Mouse (Mus musculus): ENCODE measurements at regions not wholly inside any gene's neighbourhood (a gene's known extent, or its start where the extent isn't known, plus 50 kb on each side); places are given as distances from the start of the nearest gene placed in this dataset.

DNA sequence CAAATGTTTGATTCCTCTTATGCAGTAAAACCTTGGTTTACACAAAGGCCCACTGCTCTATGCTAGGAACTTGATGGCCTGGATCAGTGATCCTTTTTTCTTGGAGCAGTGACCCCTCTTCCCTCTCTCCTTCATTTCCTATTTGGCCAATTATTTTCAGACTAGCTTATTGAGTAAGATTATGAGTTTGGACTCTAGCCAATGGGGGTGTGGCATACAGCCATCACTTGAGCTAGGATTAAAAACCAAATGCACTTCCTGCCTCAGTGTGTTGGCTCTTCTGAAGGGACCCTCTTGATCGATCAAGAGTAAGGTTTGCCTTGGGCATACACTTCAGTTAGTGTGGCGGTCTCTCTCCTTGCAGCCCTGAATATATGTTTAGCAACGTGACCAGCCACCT lies 1172.6 kb upstream of the Gulo start:
- DNase-seq, result no peak

DNA sequence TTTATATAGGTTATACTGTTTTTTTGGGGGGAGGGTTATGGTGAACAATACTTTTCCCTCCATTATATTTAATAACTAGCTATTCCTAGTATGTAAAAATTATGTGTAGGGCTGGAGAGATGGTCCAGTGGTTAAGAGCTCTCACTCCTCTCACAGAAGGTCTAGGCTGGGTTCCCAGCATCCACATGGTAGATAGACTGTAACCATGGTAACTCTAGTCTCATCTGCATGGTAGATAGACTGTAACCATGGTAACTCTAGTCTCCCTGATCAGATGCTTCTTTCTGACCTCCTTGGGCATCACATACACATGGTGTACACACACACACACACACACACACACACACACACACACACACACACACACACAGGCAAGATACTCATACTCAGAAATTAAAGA lies 1170.5 kb upstream of the Gulo start:
- no peak for DNase-seq

DNA sequence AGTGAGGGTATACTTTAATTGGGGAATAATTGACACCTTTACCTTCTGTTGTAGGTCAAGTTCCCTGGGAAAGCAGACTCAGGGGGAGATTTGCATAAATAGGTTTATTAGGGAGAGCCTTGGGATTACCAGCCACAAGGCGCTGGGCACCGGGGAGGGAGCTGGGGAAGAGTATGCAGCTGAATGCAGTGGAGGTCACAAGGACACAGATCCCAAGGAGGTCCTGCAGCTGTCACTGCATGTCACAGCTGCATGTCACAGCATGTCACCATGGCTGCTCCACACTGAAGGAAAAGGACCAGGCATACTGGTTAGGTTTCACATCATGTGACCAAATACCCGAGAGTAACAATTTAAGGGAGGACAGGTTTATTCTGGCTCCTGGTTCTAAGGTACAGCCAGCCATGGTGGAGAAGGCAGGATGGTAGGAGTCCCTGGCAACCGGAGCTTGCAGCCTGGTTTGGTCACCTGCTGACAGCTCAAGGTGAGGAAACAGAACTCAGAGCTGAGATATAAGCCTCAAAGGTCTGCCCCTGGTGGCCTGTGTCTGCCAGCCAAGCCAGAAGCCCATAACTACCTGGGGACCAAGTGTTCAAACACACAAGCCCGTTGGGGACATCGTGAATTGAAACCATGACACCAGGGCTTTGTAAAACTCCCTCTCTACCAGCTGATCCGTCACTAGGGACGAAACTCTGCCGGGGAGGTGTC lies 1169.5 kb upstream of the Gulo start:
- no peak for DNase-seq

DNA sequence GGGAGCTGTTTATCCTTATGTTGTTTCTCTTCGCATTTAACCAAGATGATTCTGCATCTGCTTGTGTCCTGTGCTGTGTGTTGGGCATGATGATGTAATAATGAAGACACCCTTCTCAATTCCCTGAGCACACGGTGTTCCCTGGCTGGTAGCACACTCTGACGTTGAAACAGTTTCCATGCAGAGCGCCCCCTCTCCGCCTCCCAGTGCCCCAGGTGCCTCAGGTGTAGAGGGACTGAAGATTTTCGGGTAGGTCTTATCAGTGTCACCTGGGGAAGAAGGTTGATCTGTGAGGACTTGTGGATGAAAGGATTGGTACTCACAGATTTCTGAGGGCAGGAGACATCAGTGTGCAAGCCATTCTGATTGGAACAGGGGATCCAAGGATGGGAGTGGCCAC lies 1167.7 kb upstream of the Gulo start:
- DNase-seq, result no peak

DNA sequence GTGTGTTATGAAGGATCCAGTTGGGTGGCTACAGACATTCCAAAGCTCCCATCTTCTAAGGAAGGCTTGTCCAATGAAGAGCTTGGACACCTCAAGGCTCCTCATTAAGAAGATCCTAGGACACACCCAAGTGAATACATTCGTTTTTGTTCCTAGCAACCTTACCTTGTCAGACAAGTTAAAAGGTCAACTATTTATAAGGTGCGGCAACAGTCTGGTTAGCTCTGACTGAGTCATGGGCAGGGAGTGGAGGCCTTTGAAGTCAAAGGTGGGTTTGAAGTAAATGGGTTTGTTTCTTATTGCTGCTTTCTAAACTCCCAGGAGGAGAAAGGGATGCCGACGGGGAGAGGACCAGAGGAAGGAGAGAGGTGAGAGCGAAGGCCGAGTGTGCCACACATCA lies 1167.1 kb upstream of the Gulo start:
- DNase-seq, result no peak

DNA sequence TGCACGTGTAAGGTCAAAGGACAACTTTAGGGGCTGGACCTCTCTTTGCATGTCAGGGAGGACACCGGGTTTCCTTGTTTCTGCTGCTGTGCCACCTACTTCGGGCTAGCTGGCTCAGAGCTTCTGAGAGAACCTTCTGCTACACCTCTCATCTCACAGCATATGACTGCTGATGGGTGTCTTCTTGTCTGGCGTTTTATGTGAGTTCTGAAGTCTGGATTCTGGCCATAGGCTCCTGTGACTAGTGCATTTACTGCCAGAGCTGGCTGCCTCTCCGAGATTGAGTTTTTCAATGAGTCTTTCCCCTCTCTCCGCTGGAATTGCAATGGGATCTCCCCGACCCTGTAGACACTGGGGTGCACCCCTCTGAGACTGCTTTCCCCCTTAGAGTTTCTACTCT lies 1165.9 kb upstream of the Gulo start:
- no peak for DNase-seq

DNA sequence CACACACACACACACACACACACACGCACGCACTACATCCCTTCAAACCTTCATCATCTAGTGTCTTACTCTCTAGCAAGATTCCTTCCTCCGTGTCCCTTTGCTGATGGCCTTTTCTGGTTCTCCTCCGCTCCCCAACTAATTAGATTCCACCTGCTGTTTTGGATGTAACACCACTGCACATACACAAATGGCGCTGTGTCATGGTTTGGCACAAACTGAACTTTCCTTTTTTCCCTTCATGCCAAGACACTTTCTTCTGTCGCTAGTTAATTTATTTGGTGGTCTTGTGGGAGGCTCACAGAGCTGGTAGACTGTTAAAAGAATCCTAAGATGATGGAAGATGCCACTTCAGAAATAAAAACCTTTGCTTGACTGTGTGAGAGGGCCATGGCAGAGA lies 1161.8 kb upstream of the Gulo start:
- DNase-seq, result no peak

DNA sequence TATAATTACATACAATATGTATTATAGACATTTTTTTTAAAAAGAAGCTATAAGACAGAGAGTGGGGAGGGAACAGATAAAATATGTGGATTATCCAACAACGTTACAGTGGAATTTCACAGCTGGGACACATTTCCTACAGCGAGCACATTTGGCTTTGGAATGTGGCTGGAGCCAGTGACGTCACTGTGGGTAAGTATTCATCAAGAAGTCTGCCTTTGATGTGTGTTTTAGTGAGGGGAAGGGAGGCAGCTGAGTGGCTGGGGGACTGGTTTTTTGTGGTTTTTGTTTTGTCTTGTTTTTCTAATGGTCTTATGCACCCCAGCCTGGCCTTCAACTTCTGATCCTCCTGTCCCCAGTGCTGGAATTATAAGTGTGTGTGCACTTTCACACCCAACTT lies 1161.2 kb upstream of the Gulo start:
- DNase-seq, result no peak

DNA sequence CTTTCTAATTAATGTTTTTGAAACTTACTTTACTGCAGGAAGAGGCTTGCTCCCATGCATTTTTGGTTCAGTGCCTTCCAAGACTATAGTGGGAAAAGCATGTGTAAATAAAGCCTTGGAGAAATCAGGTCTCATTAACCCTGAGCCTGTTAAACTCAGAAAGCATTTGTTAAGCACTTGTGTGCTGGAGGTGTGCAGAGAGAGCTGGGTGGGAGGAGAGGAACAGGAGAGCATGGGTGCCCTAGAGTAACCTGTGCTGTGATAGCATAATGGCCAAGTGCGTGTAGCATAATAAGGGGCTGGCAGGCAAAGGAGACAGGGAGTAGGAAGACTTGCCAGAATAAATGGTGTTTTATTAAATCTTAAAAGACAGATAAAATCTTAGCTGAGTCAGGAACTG lies 1160.2 kb upstream of the Gulo start:
- no peak for DNase-seq

DNA sequence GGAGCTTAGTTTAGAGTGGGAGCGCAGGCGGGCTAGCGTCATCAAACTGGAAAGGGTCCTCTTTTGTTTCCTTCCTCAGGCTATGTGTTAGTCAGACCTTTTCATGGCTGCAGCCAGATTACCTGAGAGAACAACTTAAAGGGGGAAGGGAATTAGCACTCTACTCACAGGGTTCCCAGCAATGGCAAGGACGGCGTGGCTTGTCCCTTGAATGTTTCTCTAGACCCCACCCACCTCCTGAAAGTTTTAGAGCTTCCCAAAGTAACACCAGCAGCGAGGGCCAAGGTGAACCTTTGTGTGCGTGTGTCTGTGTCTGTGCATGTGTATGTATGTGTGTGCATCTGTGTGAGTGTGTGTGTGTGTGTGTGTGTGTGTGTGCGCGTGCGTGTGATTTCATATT lies 1151.0 kb upstream of the Gulo start:
- no peak for DNase-seq

DNA sequence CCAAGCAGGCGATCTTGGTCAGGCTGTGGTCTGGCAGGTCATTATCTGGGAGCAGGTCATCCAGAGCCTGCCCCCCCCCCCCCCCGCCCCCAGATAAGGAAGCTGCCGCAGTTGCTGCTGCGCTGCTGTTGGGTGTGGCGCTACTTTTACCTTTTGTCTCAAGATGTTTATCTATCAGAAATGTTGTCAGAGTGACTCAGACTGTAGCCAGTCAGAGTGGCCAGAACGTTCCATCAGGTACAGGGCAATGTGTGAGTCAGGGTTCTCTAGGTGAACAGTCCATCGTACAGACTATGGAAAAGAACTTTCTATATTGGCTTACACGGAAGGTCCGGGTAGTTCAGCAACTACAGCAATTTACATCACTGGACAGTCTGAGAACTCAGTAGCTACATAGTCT lies 1149.9 kb upstream of the Gulo start:
- no peak for DNase-seq

DNA sequence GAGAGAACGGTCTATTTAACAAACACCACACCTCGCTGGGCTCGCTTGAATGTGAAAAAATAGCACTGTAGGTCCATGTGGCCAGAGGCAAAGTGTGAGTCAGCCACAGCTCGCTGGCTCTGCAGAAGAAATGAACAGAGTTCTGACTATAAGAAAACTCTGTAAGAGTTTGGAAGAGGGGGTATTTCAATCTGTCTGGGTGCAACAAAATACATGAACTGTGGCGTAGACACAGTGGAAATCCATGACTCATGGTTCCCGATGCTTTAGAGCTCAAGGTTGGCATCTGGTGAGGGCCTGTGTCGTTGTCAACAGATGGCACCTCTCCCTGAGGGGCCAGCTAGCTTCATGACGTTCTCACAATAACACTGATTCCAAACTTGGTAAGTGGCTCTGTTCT lies 1147.4 kb upstream of the Gulo start:
- no peak for DNase-seq

DNA sequence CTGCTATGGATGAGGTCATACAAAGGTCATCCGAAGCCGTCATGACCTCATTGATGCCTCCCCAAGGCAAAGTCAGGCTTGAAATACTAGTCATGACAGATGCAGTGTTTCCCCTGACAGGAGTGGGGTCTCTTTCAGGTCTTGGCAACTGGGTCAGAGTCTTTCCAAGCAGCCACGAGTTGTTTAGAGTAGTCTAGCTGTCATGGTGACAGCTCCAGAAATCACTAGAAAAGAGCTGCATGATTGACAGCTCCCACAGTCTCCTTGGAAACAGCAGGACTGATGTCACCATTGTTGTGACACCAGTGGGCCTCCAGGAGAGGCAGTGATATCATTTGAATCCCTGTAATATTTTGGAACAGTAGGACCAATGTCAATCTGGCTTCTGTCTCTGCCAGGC lies 1144.6 kb upstream of the Gulo start:
- no peak for DNase-seq

DNA sequence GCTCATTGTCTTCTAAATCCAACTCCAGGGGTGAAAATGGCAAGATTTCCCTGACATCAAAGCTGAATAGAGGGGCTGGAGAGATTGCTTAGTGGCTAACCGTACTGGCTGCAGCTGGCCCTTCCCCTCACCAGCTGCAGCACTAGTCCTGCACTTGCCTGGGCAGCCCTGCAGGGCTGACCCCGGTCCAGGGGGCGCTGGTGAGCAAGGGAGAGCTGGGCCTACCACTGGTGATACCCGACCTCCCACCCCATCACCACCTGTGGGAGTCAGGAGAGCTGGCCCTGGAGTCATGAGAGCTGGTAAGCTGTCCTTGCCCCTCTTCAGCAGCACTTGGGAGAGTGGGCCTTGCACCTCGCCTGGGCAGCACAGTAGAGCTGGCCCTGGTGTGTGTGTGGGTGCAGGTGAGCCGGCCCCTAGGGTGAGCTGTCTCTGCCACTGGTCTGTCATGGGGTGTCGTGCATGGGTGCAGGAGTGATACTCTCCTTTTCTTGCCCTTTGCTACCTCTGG lies 1141.0 kb upstream of the Gulo start:
- peak; percentile 46 for DNase-seq

DNA sequence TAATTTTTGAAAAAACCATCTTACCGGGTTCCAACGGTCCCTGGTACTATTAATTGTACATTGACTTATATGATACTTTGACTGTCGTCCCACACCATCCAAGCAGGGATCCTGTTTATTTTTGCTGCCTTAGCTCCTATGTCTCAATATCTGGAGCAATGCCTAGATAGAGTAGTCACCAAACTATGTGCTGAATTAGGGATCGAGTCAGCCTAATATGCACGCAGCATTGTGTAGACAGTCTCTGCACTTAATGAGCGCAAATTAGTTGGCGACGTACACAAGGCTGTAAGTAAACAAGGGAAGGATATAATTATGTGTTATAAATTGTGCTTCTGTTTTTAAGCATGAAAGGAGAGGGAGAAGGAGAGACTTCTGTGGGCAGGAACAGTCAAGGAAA lies 1140.1 kb upstream of the Gulo start:
- no peak for DNase-seq

DNA sequence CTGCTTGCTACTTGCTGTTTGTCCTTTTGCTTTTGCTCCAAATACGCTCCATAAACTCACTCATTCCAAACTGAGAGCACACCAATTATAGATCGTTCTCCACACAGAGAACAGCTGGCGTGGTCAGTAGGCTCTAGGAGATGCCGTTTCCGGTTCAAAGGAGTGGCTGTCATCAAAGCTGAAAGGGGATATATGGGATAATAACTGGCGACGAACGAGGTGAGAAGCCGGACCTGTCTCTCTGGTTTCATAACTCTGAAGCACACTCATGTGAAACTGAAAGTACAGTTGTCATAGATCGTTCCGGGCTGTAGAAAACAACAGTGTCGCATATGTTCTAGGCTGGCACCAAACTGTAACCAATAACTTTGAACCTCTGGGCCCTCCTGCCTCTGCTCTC lies 1137.6 kb upstream of the Gulo start:
- DNase-seq, result no peak

DNA sequence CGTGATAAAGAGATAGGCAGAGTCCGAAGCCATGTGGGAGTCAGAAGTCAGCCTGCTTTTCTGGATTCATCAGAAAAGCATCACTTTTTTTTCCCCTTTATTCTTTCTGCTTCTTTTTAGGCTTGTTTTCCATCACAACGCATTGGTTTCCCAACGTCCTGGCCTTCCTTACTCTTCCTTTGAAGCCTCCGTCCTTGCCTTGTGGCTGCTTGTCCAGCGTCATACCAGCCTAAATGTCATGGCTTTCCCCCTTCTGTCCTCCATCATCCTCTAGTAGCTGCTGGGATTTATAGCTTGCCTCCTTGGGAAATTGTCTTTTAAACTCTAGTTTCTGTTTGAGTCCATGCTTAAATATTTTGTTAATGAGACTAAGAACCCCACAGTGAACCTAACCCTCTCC lies 1136.0 kb upstream of the Gulo start:
- DNase-seq, result no peak

DNA sequence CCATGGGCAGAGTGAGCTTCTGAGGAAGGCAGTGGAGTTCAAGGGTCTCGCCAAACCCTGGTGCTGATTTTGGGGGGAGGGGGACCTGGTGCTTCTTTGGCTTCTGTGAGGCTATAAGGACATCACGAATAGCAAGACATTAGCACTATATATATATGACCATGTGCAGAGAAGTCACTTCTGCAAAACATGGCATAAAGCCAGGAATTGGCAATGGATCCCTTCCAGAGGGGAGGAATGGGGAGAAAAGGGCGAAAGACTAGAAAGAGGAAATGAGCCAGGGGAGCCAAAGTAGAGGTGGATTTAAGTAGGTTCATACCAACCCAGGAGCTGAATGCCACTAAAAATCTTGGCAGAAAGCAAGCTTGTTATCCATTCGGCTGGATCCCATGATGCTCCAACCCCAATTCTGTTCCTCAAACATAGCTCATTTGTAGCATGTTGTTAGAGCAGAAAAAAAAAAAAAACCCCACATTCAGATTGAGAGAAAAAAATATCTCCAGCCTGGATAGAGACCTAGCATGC lies 1135.5 kb upstream of the Gulo start:
- DNase-seq, result no peak

DNA sequence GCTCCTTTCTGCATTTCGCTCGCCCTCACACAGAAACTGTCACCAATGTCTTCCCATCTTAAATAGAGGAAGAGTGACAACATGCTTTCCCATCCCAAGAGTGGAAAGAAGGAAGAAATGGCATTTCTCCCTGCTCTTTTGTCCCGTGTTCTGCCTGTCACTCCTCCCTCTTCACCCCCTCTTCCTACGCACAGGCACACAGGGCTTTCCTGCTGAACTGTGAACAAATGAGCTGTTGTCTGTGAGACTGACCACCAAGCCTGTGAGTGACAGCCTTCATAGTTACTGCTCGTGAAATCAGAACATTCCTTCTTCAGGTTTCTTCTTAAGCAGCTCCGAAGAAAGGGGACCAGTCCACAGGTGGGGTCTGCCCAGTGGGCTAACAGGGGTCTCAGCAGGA lies 1134.8 kb upstream of the Gulo start:
- DNase-seq, result no peak

DNA sequence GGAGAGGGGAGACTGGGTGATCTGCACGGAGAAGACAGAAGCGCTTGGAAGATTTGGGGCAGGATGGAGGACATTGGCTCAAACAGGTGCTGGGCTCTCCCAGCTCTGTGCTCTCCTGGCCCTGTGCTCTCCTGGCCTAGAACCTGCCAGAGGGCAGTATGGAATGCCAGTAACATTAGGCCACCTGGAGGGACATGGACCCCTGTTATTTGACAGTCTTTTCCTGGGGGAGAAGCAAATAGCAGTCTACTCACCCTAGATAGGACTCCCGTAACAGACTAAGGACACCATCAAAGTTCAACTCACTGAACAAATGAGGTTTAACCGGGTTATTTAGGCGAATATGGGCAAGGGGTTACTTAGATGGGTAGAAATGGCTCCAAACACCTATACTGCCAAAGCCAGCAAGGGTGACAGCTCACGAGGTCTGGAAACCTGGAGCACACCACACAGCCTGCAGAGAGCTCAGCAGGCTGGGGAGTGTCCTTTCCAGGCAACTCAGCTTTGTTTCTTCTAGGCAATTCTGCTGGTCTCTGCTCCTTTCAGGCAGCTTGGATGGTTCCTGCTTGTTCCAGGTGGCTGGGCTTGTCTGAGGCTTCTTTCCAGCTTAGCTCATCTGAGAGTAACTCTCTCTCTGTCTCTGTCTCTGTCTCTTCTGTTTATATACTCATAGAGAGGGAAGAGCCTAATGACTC lies 1133.7 kb upstream of the Gulo start:
- DNase-seq, result no peak

DNA sequence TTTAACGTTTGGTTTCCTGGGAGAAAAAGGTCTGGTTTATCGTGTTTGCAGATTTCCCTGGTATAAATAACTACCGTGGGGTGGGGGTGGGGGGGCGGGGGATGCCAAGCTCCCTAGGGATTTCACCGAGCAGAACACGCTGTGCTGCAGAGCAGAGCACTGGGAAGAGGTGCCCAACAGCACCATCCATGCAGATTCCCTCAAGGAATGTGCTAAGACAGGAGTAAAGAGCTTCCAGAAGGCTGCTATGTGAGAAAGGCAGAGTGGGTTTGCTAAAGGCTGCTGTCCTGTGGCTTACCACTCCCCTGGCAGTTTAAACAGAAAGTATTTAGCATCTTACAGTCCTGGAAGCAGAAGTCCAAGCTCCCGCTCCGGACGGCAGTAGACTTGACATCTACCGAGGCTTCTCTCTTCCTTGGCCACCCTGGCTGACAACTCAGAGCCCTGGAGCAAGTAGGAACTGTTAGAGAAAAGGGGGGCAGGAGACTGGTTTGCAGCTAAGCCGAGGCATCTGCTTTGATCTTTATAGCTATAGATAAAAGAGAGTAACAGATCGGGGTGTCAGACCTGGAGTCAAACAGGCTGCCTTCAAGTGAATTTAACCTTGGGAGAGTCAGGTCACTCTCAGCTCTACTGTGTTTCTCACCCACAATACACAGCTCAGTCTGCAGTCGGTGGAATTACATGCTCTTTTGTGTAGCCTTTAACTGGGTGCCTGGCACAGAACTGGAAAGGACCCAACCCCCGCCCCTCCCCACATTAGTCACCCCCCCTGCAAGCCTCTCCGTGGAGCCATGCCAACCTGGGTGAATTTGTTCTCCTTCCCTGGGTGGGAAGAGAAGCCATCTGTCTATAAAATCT lies 1132.8 kb upstream of the Gulo start:
- DNase-seq, result no peak

DNA sequence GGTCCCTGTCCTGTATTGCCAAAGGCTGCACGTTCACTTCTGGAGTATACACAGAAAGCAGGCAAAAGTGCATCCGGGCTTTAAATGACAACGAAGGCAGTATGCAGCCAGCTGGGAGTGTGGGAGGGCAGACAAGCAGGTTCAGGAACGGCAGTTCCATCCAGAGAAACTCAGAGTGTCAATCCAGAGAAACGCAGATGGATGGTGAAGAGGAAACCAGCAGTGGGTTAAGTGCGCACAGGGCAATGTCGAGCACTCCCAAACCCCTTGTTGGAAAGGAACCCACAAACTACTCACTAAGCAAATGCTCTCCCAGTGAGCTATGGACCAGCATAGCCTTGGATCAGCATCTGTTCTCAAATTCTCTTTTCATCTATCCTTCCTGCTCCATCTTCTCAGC lies 1132.1 kb upstream of the Gulo start:
- no peak for DNase-seq

DNA sequence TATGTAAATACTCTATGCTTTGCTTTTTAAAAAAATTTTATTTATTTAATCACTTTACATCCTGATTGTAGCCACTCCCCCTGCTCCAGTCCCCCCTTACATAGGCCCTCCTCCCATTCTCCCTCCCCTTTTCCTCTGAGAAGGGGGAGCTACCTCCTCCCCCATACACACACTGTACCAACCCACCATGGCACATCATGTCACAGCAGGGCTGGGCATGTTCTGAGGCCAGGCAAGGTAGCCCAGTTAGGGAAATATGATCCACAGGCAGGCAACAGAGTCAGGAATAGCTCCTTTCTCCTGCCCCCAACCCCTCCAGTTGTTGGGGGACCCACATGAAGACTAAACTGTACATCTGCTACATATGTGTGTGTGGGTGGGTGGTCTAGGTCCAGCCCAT lies 1130.7 kb upstream of the Gulo start:
- DNase-seq, result no peak
